Mouse (Mus musculus): ENCODE measurements at regions not wholly inside any gene's neighbourhood (a gene's known extent, or its start where the extent isn't known, plus 50 kb on each side); places are given as distances from the start of the nearest gene placed in this dataset.

- peak; percentile 46 for DNase-seq (ENCODE audit: low read depth, low spot score)
Observed at GRCm38 (mm10) chr19:51482168-51482907, 781.8 kb upstream of the Ins1 start.

Measured in mesoderm, embryonic 11.5 days (tissue).